Comparison of ENCODE assay signal across 15 mouse cellular contexts in genomic region chr7:30526399-30526798, GRCm38 (mm10). TPM values are rescaled to one million over a fixed set of nuclear protein-coding genes. Genes with fewer than 3 reads are reported as not detected.
DNase-seq lines count a peak whose midpoint lies in the region; ATAC-seq and TF ChIP-seq lines count a peak whose summit lies in the region.
"Had no signal": no experiment of that assay in that cellular context is flagged by ENCODE, and none has a peak within 500 bp of the region (broad histone marks: within the 10 kb centered on the region; RNA-seq: fewer than 3 reads in every experiment).

No protein-coding gene starts in this region.

- peak overlapping the region; percentile 44; the same call in 1 of the 2 replicates for H3K27ac ChIP-seq in forebrain, embryonic 10.5 days
- H3K27ac ChIP-seq in forebrain, embryonic 14.5 days (ENCODE audit: low read depth, low read length): no peak overlapping the region
- H3K27ac ChIP-seq in liver, postnatal 0 days (ENCODE audit: low read depth): no peak overlapping the region
- no peak overlapping the region for H3K27ac ChIP-seq in ES-E14 (ENCODE audit: insufficient read depth, low read depth, low read length, poor library complexity, severe bottlenecking)
- peak overlapping the region; percentile 16; the same call in 1 of the 2 replicates for H3K27ac ChIP-seq in intestine, postnatal 0 days (ENCODE audit: low read depth, low read length)

- TF ChIP-seq EP300 in liver, postnatal 0 days (IDR thresholded peaks at IDR 0.05; ENCODE audit: low read depth): no peak

- no peak for TF ChIP-seq CTCF in liver, postnatal 0 days (IDR thresholded peaks at IDR 0.05; ENCODE audit: low read depth)
- no peak for TF ChIP-seq CTCF in intestine, postnatal 0 days (IDR thresholded peaks at IDR 0.05; ENCODE audit: low read depth)

- WGBS in forebrain, embryonic 10.5 days: 17% methylated on average over 17 of the region's 17 CpGs
- WGBS in forebrain, embryonic 14.5 days: 21% methylated on average over 17 of the region's 17 CpGs
- WGBS in liver, postnatal 0 days (ENCODE audit: insufficient replicate concordance): 67% methylated on average over 14 of the region's 17 CpGs
- WGBS in intestine, postnatal 0 days: 34% methylated on average over 17 of the region's 17 CpGs

- peaks cover 91% of the 10 kb centered on the region for H3K36me3 ChIP-seq in forebrain, embryonic 10.5 days (replicated peaks)
- peaks cover 95% of the 10 kb centered on the region for H3K36me3 ChIP-seq in forebrain, embryonic 14.5 days (ENCODE audit: control insufficient read depth, insufficient read depth, low read length)
- H3K36me3 ChIP-seq in liver, postnatal 0 days (replicated peaks; ENCODE audit: insufficient read depth, low read length): peaks cover 24% of the 10 kb centered on the region
- no peaks in the 10 kb centered on the region for H3K36me3 ChIP-seq in ES-E14 (ENCODE audit: control insufficient read depth, insufficient read depth, low read length, poor library complexity, severe bottlenecking)
- H3K36me3 ChIP-seq in intestine, postnatal 0 days (ENCODE audit: control insufficient read depth, insufficient read depth): peaks cover 41% of the 10 kb centered on the region

- no peak overlapping the region for H3K4me2 ChIP-seq in forebrain, embryonic 14.5 days (ENCODE audit: low read length)
- no peak overlapping the region for H3K4me2 ChIP-seq in liver, postnatal 0 days (ENCODE audit: low read depth, low read length)
- peak overlapping the region; percentile 60 for H3K4me2 ChIP-seq in intestine, postnatal 0 days (replicated peaks; ENCODE audit: low read depth)

- DNase-seq in forebrain, embryonic 10.5 days (ENCODE audit: extremely low spot score, low spot score): no peak
- DNase-seq in forebrain, embryonic 14.5 days (ENCODE audit: low spot score): no peak
- DNase-seq in liver, postnatal 0 days: peak; percentile 13
- no peak for DNase-seq in liver
- no peak for DNase-seq in ES-E14 (ENCODE audit: low read depth, low spot score)
- DNase-seq in thymus, postnatal 14 days: no peak
- DNase-seq: adrenal gland, postnatal 25 days; cerebellum, adult 2 months; kidney, postnatal 36 days had no signal

- peaks cover 19% of the 10 kb centered on the region for H3K4me1 ChIP-seq in forebrain, embryonic 10.5 days
- no peaks in the 10 kb centered on the region for H3K4me1 ChIP-seq in forebrain, embryonic 14.5 days (ENCODE audit: control insufficient read depth, insufficient read depth, low read length)
- no peaks in the 10 kb centered on the region for H3K4me1 ChIP-seq in liver, postnatal 0 days (ENCODE audit: insufficient read depth)
- H3K4me1 ChIP-seq in ES-E14 (ENCODE audit: control insufficient read depth in 2 of 2, insufficient read depth in 2 of 2, low read length in 2 of 2, poor library complexity in 1 of 2): peaks cover 1 to 12% of the 10 kb centered on the region in 2 experiments; a peak in 2 of 4 replicates
- no peaks in the 10 kb centered on the region for H3K4me1 ChIP-seq in intestine, postnatal 0 days (replicated peaks; ENCODE audit: control insufficient read depth, insufficient read depth, low read length)

- H3K27me3 ChIP-seq in forebrain, embryonic 10.5 days (ENCODE audit: poor library complexity, severe bottlenecking): peaks cover 50% of the 10 kb centered on the region
- H3K27me3 ChIP-seq in forebrain, embryonic 14.5 days (replicated peaks; ENCODE audit: control insufficient read depth, insufficient read depth, low read length): no peaks in the 10 kb centered on the region
- H3K27me3 ChIP-seq in liver, postnatal 0 days (ENCODE audit: insufficient read depth, low read length): no peaks in the 10 kb centered on the region
- H3K27me3 ChIP-seq in intestine, postnatal 0 days (replicated peaks; ENCODE audit: control insufficient read depth, insufficient read depth, low read length): no peaks in the 10 kb centered on the region
- H3K27me3 ChIP-seq: Patski had no signal

- H3K9me3 ChIP-seq in forebrain, embryonic 10.5 days: no peaks in the 10 kb centered on the region
- no peaks in the 10 kb centered on the region for H3K9me3 ChIP-seq in forebrain, embryonic 14.5 days (replicated peaks; ENCODE audit: control insufficient read depth, low read length)
- H3K9me3 ChIP-seq in liver, postnatal 0 days (ENCODE audit: low read length): no peaks in the 10 kb centered on the region
- no peaks in the 10 kb centered on the region for H3K9me3 ChIP-seq in ES-E14 (ENCODE audit: control insufficient read depth, insufficient read depth, low read depth, low read length)
- H3K9me3 ChIP-seq in intestine, postnatal 0 days (ENCODE audit: control insufficient read depth): no peaks in the 10 kb centered on the region

- no peak for ATAC-seq in forebrain, embryonic 14.5 days
- no peak for ATAC-seq in liver, postnatal 0 days
- ATAC-seq in intestine, postnatal 0 days: no peak
- no peak for ATAC-seq in inflammation-experienced regulatory T-cells, adult 6 months
- ATAC-seq: Patski had no signal

- no peak overlapping the region for H3K9ac ChIP-seq in forebrain, embryonic 14.5 days (ENCODE audit: low read length)
- H3K9ac ChIP-seq in liver, postnatal 0 days (replicated peaks): no peak overlapping the region
- H3K9ac ChIP-seq in ES-E14 (ENCODE audit: insufficient read depth, low read depth, low read length, poor library complexity, severe bottlenecking): 0 out of 2 replicates have a peak overlapping the region, but pooled peaks have one; percentile 7
- H3K9ac ChIP-seq in intestine, postnatal 0 days (ENCODE audit: low read depth, low read length): peak overlapping the region; percentile 35; the same call in 1 of the 2 replicates

- in situ Hi-C loops in ES-E14 (cut with MboI; ENCODE audit: low sequenced_read_pairs in 2 of 2, unreplicated experiment in 2 of 2): no loop called here

- H3K4me3 ChIP-seq in forebrain, embryonic 10.5 days: peak overlapping the region; percentile 10
- H3K4me3 ChIP-seq in forebrain, embryonic 14.5 days (ENCODE audit: low read depth, low read length): no peak overlapping the region
- H3K4me3 ChIP-seq in liver, postnatal 0 days (ENCODE audit: low read depth, low read length): no peak overlapping the region
- H3K4me3 ChIP-seq in ES-E14 (ENCODE audit: insufficient read depth in 1 of 2, low read depth in 1 of 2, low read length in 2 of 2, poor library complexity in 1 of 2, severe bottlenecking in 1 of 2): peak overlapping the region; percentile 35 to 52; a peak in 1 of 4 replicates
- peak overlapping the region; percentile 1 for H3K4me3 ChIP-seq in intestine, postnatal 0 days (ENCODE audit: low read depth, low read length)

TF ChIP-seq in ES-E14, 5 proteins besides CTCF, POLR2A, EP300 and RAD21:
- TF ChIP-seq HCFC1 (IDR thresholded peaks at IDR 0.05; ENCODE audit: borderline replicate concordance, insufficient read depth, low read length): no peak
- no peak for TF ChIP-seq ZNF384 (IDR thresholded peaks at IDR 0.05; ENCODE audit: low read depth, low read length)
- no peak for TF ChIP-seq ZC3H11A (IDR thresholded peaks at IDR 0.05; ENCODE audit: borderline replicate concordance, low read depth, low read length)
- TF ChIP-seq MAFK (IDR thresholded peaks at IDR 0.05; ENCODE audit: insufficient read depth, low read depth, low read length): no peak

RNA-seq across cellular contexts. Expression of gene Arhgap33, which starts 8.5 kb away (rescaled TPM):
- 29.7 and 31.9 TPM in 2 replicates for polyA plus RNA-seq in forebrain, embryonic 10.5 days (2016; fragmentation: Nextera tagmentation; extraction: Ambion mirVana)
- 63.5 and 98.4 TPM in 2 replicates for polyA plus RNA-seq in forebrain, embryonic 14.5 days (2014; fragmentation: Nextera tagmentation; extraction: Ambion mirVana)
- 1.0 and 1.1 TPM in 2 replicates for polyA plus RNA-seq in liver, postnatal 0 days (2015; fragmentation: Nextera tagmentation; extraction: Ambion mirVana)
- total RNA-seq in ES-E14 (2012; rRNA removed): 1.0 and 1.4 TPM in 2 replicates
- polyA plus RNA-seq in intestine, postnatal 0 days (2015; fragmentation: Nextera tagmentation; extraction: Ambion mirVana): 2.6 and 2.8 TPM in 2 replicates
- 1 to 10 TPM in 1 of 3 experiments, under 1 TPM in 2; 0.28 to 1.1 (median 0.91) TPM for polyA plus RNA-seq in inflammation-experienced regulatory T-cells, adult 6 months (2017; shearing (Covaris generic))

RNA-seq across cellular contexts. Expression of gene Hspb6, which starts 25.6 kb away (rescaled TPM):
- polyA plus RNA-seq in forebrain, embryonic 10.5 days (2016; fragmentation: Nextera tagmentation; extraction: Ambion mirVana): 4.3 and 4.6 TPM in 2 replicates
- 8.6 and 10.1 TPM in 2 replicates for polyA plus RNA-seq in forebrain, embryonic 14.5 days (2014; fragmentation: Nextera tagmentation; extraction: Ambion mirVana)
- 4.9 and 6.6 TPM in 2 replicates for polyA plus RNA-seq in liver, postnatal 0 days (2015; fragmentation: Nextera tagmentation; extraction: Ambion mirVana)
- 1.6 and 4.1 TPM in 2 replicates for total RNA-seq in ES-E14 (2012; rRNA removed)
- polyA plus RNA-seq in intestine, postnatal 0 days (2015; fragmentation: Nextera tagmentation; extraction: Ambion mirVana): 50.6 and 55.7 TPM in 2 replicates
- 1 to 10 TPM; 2.7 to 3.6 (median 2.8) TPM for polyA plus RNA-seq in inflammation-experienced regulatory T-cells, adult 6 months (2017; shearing (Covaris generic))

RNA-seq across cellular contexts. Expression of gene Proser3, which starts 25.7 kb away (rescaled TPM):
- polyA plus RNA-seq in forebrain, embryonic 10.5 days (2016; fragmentation: Nextera tagmentation; extraction: Ambion mirVana): 15.2 and 16.1 TPM in 2 replicates
- polyA plus RNA-seq in forebrain, embryonic 14.5 days (2014; fragmentation: Nextera tagmentation; extraction: Ambion mirVana): 6.2 and 7.1 TPM in 2 replicates
- polyA plus RNA-seq in liver, postnatal 0 days (2015; fragmentation: Nextera tagmentation; extraction: Ambion mirVana): 0.53 and 1.1 TPM in 2 replicates
- total RNA-seq in ES-E14 (2012; rRNA removed): 6.8 and 10.8 TPM in 2 replicates
- 1.9 and 2.0 TPM in 2 replicates for polyA plus RNA-seq in intestine, postnatal 0 days (2015; fragmentation: Nextera tagmentation; extraction: Ambion mirVana)
- 1 to 10 TPM; 2.8 to 4.5 (median 4.0) TPM for polyA plus RNA-seq in inflammation-experienced regulatory T-cells, adult 6 months (2017; shearing (Covaris generic))

RNA-seq across cellular contexts. Expression of gene Prodh2, which starts 33.0 kb away (rescaled TPM):
- polyA plus RNA-seq in forebrain, embryonic 10.5 days (2016; fragmentation: Nextera tagmentation; extraction: Ambion mirVana): not detected in 2 replicates
- not detected in 2 replicates for polyA plus RNA-seq in forebrain, embryonic 14.5 days (2014; fragmentation: Nextera tagmentation; extraction: Ambion mirVana)
- polyA plus RNA-seq in liver, postnatal 0 days (2015; fragmentation: Nextera tagmentation; extraction: Ambion mirVana): 203 and 205 TPM in 2 replicates
- total RNA-seq in ES-E14 (2012; rRNA removed): 0.80 and 0.90 TPM in 2 replicates
- polyA plus RNA-seq in intestine, postnatal 0 days (2015; fragmentation: Nextera tagmentation; extraction: Ambion mirVana): 3.9 and 5.4 TPM in 2 replicates
- polyA plus RNA-seq in inflammation-experienced regulatory T-cells, adult 6 months (2017; shearing (Covaris generic)): not detected
- total RNA-seq: adrenal gland, postnatal 25 days; left cerebral cortex, postnatal 36 days; monocyte, adult 5-6 weeks had no signal
- polyA plus RNA-seq: cerebellum, adult 2 months; heart, embryonic 14.5 days had no signal

RNA-seq across cellular contexts. Expression of gene Lin37, which starts 33.2 kb away (rescaled TPM):
- 40.7 and 44.2 TPM in 2 replicates for polyA plus RNA-seq in forebrain, embryonic 10.5 days (2016; fragmentation: Nextera tagmentation; extraction: Ambion mirVana)
- polyA plus RNA-seq in forebrain, embryonic 14.5 days (2014; fragmentation: Nextera tagmentation; extraction: Ambion mirVana): 47.6 and 59.0 TPM in 2 replicates
- 16.0 and 18.9 TPM in 2 replicates for polyA plus RNA-seq in liver, postnatal 0 days (2015; fragmentation: Nextera tagmentation; extraction: Ambion mirVana)
- 12.4 and 15.8 TPM in 2 replicates for total RNA-seq in ES-E14 (2012; rRNA removed)
- polyA plus RNA-seq in intestine, postnatal 0 days (2015; fragmentation: Nextera tagmentation; extraction: Ambion mirVana): 31.4 and 33.9 TPM in 2 replicates
- 100 to 1,000 TPM in 2 of 3 experiments, 10 to 100 TPM in 1; 94.5 to 112 (median 109) TPM for polyA plus RNA-seq in inflammation-experienced regulatory T-cells, adult 6 months (2017; shearing (Covaris generic))

Comparison
In these comparisons a context has a peak if more than half of its experiments do, and no peak if none do; other contexts are left out.
1. H3K27ac ChIP-seq: peak in forebrain, embryonic 10.5 days (single experiment) and intestine, postnatal 0 days (single experiment); none in forebrain, embryonic 14.5 days (single experiment), liver, postnatal 0 days (single experiment) and ES-E14 (single experiment).
2. H3K4me3 ChIP-seq: peak in forebrain, embryonic 10.5 days (single experiment), ES-E14 (2 of 2) and intestine, postnatal 0 days (single experiment); none in forebrain, embryonic 14.5 days (single experiment) and liver, postnatal 0 days (single experiment).
3. H3K9ac ChIP-seq: peak in ES-E14 (single experiment) and intestine, postnatal 0 days (single experiment); none in forebrain, embryonic 14.5 days (single experiment) and liver, postnatal 0 days (single experiment).